Mouse (Mus musculus) MEL (cell line): Measurements from ENCODE around the gene Mblac1. TPM values are rescaled to one million over a fixed set of nuclear protein-coding genes. Genes with fewer than 3 reads are reported as not detected.

Experiments
- DNase-seq: peaks from one replicate; pipeline ENCODE4 v3.0.0; 2011; ENCODE audit warnings: low read depth, low spot score
- H3K27ac ChIP-seq: 2 replicates; pipeline ENCODE4 v1.5.1; 2012; ENCODE audit warnings: low read depth, mild to moderate bottlenecking, control low read depth, low read length, moderate library complexity; ENCODE audit not compliant: control insufficient read depth
- H3K27me3 ChIP-seq, 2 experiments: fragments of 150-350 bp in 1 of 2; sonication (generic) in 1 of 2; 2 replicates each; pipeline ENCODE4 v1.6.1; 2012; ENCODE audit warnings: low read length in 2 of 2, mild to moderate bottlenecking in 2 of 2, improper control_type of control experiment in 1 of 2, moderate library complexity in 1 of 2; ENCODE audit not compliant: insufficient read depth in 2 of 2, control insufficient read depth in 1 of 2
- H3K36me3 ChIP-seq, 2 experiments: 2 replicates each; pipeline ENCODE4 v1.6.1; 2012 to 2014; ENCODE audit warnings: low read length in 2 of 2, improper control_type of control experiment in 1 of 2, inconsistent platforms in 1 of 2, mild to moderate bottlenecking in 1 of 2; ENCODE audit not compliant: insufficient read depth in 2 of 2, control insufficient read depth in 1 of 2
- H3K4me1 ChIP-seq, 2 experiments: fragments of 150-350 bp in 1 of 2; sonication (generic) in 1 of 2; 2 replicates each; pipeline ENCODE4 v1.6.1; 2012; ENCODE audit warnings: low read length in 2 of 2, improper control_type of control experiment in 1 of 2, mild to moderate bottlenecking in 1 of 2; ENCODE audit not compliant: insufficient read depth in 2 of 2, control insufficient read depth in 1 of 2
- H3K4me3 ChIP-seq, 2 experiments: fragments of 150-350 bp in 1 of 2; sonication (generic) in 1 of 2; 2 replicates each; pipeline ENCODE4 v1.5.1; 2012; ENCODE audit warnings: low read depth in 2 of 2, low read length in 2 of 2, mild to moderate bottlenecking in 2 of 2, moderate library complexity in 2 of 2, control low read depth in 1 of 2, improper control_type of control experiment in 1 of 2; ENCODE audit not compliant: control insufficient read depth in 1 of 2, insufficient read depth in 1 of 2
- H3K79me2 ChIP-seq: 2 replicates; pipeline ENCODE4 v1.6.1; 2012; ENCODE audit warnings: mild to moderate bottlenecking, low read length, moderate library complexity; ENCODE audit not compliant: control insufficient read depth, poor library complexity, insufficient read depth
- H3K9ac ChIP-seq: 2 replicates; pipeline ENCODE4 v1.6.1; 2012; ENCODE audit warnings: low read depth, mild to moderate bottlenecking, control low read depth, low read length, moderate library complexity; ENCODE audit not compliant: control insufficient read depth, poor library complexity, severe bottlenecking
- H3K9me3 ChIP-seq: fragments of 150-350 bp; sonication (generic); replicated peaks from 2 replicates; pipeline ENCODE4 v1.6.1; 2012; ENCODE audit warnings: mild to moderate bottlenecking, low read length, improper control_type of control experiment, moderate library complexity; ENCODE audit not compliant: insufficient read depth
- CHD1 ChIP-seq: IDR thresholded peaks from 2 replicates; pipeline ENCODE4 v1.6.1; 2012; ENCODE audit warnings: low read depth, mild to moderate bottlenecking, inconsistent platforms, low read length, improper control_type of control experiment
- CHD2 ChIP-seq: IDR thresholded peaks from 2 replicates; pipeline ENCODE4 v1.6.1; 2011; ENCODE audit warnings: low read length, improper control_type of control experiment
- E2F4 ChIP-seq: IDR thresholded peaks from 2 replicates; pipeline ENCODE4 v1.6.1; 2011; ENCODE audit warnings: low read depth, low read length, improper control_type of control experiment, borderline replicate concordance
- GATA1 ChIP-seq: IDR thresholded peaks from 2 replicates; pipeline ENCODE4 v1.6.1; 2011; ENCODE audit warnings: low read depth, low read length, improper control_type of control experiment
- JUND ChIP-seq: IDR thresholded peaks from 2 replicates; pipeline ENCODE4 v1.6.1; 2011; ENCODE audit warnings: low read depth, mild to moderate bottlenecking, improper control_type of control experiment, low read length
- MXI1 ChIP-seq: IDR thresholded peaks from 2 replicates; pipeline ENCODE4 v1.6.1; 2011; ENCODE audit warnings: mild to moderate bottlenecking, low read depth, low read length, improper control_type of control experiment
- MYB ChIP-seq: IDR thresholded peaks from 2 replicates; pipeline ENCODE4 v1.6.1; 2011; ENCODE audit warnings: mild to moderate bottlenecking, low read depth, low read length, improper control_type of control experiment
- NRF1 ChIP-seq: IDR thresholded peaks from 2 replicates; pipeline ENCODE4 v1.6.1; 2014; ENCODE audit warnings: low read depth, mild to moderate bottlenecking, inconsistent platforms, low read length, improper control_type of control experiment, moderate library complexity; ENCODE audit not compliant: poor library complexity, insufficient read depth, severe bottlenecking
- POLR2AphosphoS5 ChIP-seq: IDR thresholded peaks from 2 replicates; pipeline ENCODE4 v1.6.1; 2012; ENCODE audit warnings: low read depth, borderline replicate concordance, mild to moderate bottlenecking, inconsistent platforms, low read length, moderate library complexity, mixed read lengths
- RAD21 ChIP-seq: IDR thresholded peaks from 2 replicates; pipeline ENCODE4 v1.6.1; 2011; ENCODE audit warnings: mild to moderate bottlenecking, low read depth, low read length, improper control_type of control experiment
- RCOR1 ChIP-seq: IDR thresholded peaks from 2 replicates; pipeline ENCODE4 v1.6.1; 2012; ENCODE audit warnings: low read depth, mild to moderate bottlenecking, inconsistent platforms, low read length, improper control_type of control experiment
- SIN3A ChIP-seq: IDR thresholded peaks from 2 replicates; pipeline ENCODE4 v1.6.1; 2012; ENCODE audit warnings: low read length, improper control_type of control experiment, inconsistent platforms
- TAL1 ChIP-seq: IDR thresholded peaks from 2 replicates; pipeline ENCODE4 v1.6.1; 2012; ENCODE audit warnings: mild to moderate bottlenecking, inconsistent platforms, low read length, moderate library complexity, mixed read lengths
- UBTF ChIP-seq: IDR thresholded peaks from 2 replicates; pipeline ENCODE4 v1.6.1; 2012; ENCODE audit warnings: low read depth, mild to moderate bottlenecking, inconsistent platforms, low read length, improper control_type of control experiment, moderate library complexity, borderline replicate concordance; ENCODE audit not compliant: insufficient read depth
- USF1 ChIP-seq: IDR thresholded peaks from 2 replicates; pipeline ENCODE4 v1.6.1; 2014; ENCODE audit warnings: low read depth, mild to moderate bottlenecking, inconsistent platforms, low read length, improper control_type of control experiment, moderate library complexity
- ZKSCAN1 ChIP-seq: IDR thresholded peaks from 2 replicates; pipeline ENCODE4 v1.6.1; 2012; ENCODE audit warnings: low read depth, mild to moderate bottlenecking, inconsistent platforms, low read length, improper control_type of control experiment, moderate library complexity
- polyA plus RNA-seq, 2 experiments: library from polyadenylated mRNA; stranded (reverse) in 1 of 2; unstranded in 1 of 2; fragments of >175 nt in 1 of 2; fragments of >200 nt in 1 of 2; gene quantifications; 2 replicates each; pipeline versions ENCODE4 v1.2.1 to v1.2.4; 2012; ENCODE audit warnings: low replicate concordance in 2 of 2, low read depth in 1 of 2; ENCODE audit not compliant: insufficient read length in 2 of 2, insufficient read depth in 1 of 2, missing spikeins in 1 of 2
- total RNA-seq: library from RNA; depleted of rRNA; stranded (reverse); fragments of 300-350 nt; gene quantifications from 2 replicates; pipeline ENCODE4 v1.2.3, GENCODE M21; 2012

Gene Mblac1
- total and polyA plus RNA-seq, 3 experiments: 5.0 to 5.7 TPM; not detected in 1

DNA sequence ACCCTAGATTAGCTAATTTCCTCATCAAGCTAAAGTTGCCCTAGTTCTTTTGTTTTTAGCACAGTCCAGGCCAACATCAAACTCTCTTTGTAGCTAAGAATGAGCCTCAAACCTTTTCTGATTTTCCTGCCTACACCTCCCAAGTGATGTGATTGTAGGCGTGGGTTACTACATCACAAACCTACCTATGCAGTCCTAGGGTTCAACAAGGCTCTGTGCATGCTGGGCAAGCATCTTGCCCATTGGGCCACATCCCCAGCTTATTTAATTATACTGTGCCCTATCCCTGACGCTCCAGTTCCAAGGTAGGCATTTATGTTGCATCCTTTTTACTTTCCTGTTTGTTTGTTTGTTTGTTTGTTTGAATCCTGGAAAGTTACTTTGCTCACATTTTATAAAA lies 31.6 kb downstream of the Mblac1 start, which contains the start of gene Nxpe5:
TSS of gene Nxpe5 (plus strand) at position 199 of the 400 bp plus-strand sequence.
- H3K9me3 ChIP-seq: no peaks in the 10 kb centered on the region
- H3K27me3 ChIP-seq: no peaks in the 10 kb centered on the region
- no peak for DNase-seq
- H3K4me3 ChIP-seq: no peak within 1 kb of the TSS
- H3K36me3 ChIP-seq: peaks cover 0 to 19% of the 10 kb centered on the region in 2 experiments; a peak in 2 of 4 replicates
- peaks cover 10 to 19% of the 10 kb centered on the region in 2 experiments for H3K4me1 ChIP-seq
- no peaks in the 10 kb centered on the region for H3K79me2 ChIP-seq
- peak within 1 kb of the TSS; percentile 14; the same call in 1 of the 2 replicates for H3K27ac ChIP-seq
- no peak within 1 kb of the TSS for H3K9ac ChIP-seq
- no peak for TF ChIP-seq JUND
- TF ChIP-seq TAL1: no peak
- TF ChIP-seq UBTF: no peak
- TF ChIP-seq POLR2AphosphoS5: no peak
- no peak for TF ChIP-seq CHD1
- TF ChIP-seq USF1: no peak
- no peak for TF ChIP-seq SIN3A
- no peak for TF ChIP-seq MYB
- TF ChIP-seq E2F4: no peak
- TF ChIP-seq, all 39 proteins: peak for 0

DNA sequence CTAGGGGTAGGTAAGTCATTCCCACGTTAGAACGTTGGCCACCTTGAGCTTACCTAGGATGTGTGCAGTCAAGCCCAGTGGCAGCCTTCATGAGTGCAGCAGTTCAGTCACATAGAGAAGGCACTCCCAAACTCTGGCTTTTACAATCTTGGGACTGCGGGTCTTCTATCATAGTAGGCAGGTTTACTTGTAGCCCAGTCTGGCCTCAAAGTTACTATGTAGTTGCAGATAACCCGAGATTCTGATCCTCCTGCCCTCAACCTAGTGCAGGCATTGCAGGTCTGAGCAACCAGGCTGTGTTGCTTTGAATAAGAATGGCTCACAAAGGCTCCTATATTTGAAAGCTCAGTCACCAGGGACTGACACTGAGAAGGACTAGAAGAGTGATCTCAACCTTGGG lies 32.4 kb downstream of the Mblac1 start:
- no peaks in the 10 kb centered on the region for H3K79me2 ChIP-seq
- peaks cover 0 to 19% of the 10 kb centered on the region in 2 experiments; a peak in 2 of 4 replicates for H3K36me3 ChIP-seq
- peak overlapping the region; percentile 14; the same call in 1 of the 2 replicates for H3K27ac ChIP-seq
- H3K9ac ChIP-seq: no peak overlapping the region
- peaks cover 10 to 19% of the 10 kb centered on the region in 2 experiments for H3K4me1 ChIP-seq
- peak; percentile 38 for DNase-seq
- no peak for TF ChIP-seq RCOR1
- no peak for TF ChIP-seq E2F4
- no peak for TF ChIP-seq RAD21
- no peak for TF ChIP-seq GATA1
- TF ChIP-seq SIN3A: no peak
- no peak for TF ChIP-seq CHD2
- TF ChIP-seq POLR2AphosphoS5: no peak
- no peak for TF ChIP-seq NRF1
- no peak for TF ChIP-seq MXI1
- no peak for TF ChIP-seq ZKSCAN1
- no peak overlapping the region for H3K4me3 ChIP-seq
- no peaks in the 10 kb centered on the region for H3K27me3 ChIP-seq
- H3K9me3 ChIP-seq: no peaks in the 10 kb centered on the region
